Mouse (Mus musculus) heart, postnatal 0 days (tissue): ENCODE data around the gene Efna5. TPM values are rescaled to one million over a fixed set of nuclear protein-coding genes. Genes with fewer than 3 reads are reported as not detected.

ENCODE experiments used
- ATAC-seq: fragments of 200-750 bp; cut with Nextera tagmentation; 2 replicates; pipeline ENCODE4 v1.8.0; 2017; ENCODE audit warnings: low read depth, moderate number of reproducible peaks, moderate library complexity; ENCODE audit not compliant: insufficient read depth
- DNase-seq: peaks from one replicate; pipeline ENCODE4 v3.0.0-alpha.2; 2016; ENCODE audit warnings: low spot score
- H3K27ac ChIP-seq: fragments of 300-500 bp; sonication (generic); 2 replicates; pipeline ENCODE4 v1.5.1; 2014; ENCODE audit warnings: low read depth, mild to moderate bottlenecking
- H3K27me3 ChIP-seq: fragments of 300-500 bp; sonication (generic); 2 replicates; pipeline ENCODE4 v1.6.1; 2014; ENCODE audit warnings: low read length, mixed read lengths; ENCODE audit not compliant: control insufficient read depth, insufficient read depth
- H3K36me3 ChIP-seq: fragments of 300-500 bp; sonication (generic); replicated peaks from 2 replicates; pipeline ENCODE4 v1.6.1; 2014; ENCODE audit warnings: low read length, mixed read lengths; ENCODE audit not compliant: control insufficient read depth, insufficient read depth
- H3K4me1 ChIP-seq: fragments of 300-500 bp; sonication (generic); 2 replicates; pipeline ENCODE4 v1.6.1; 2014; ENCODE audit warnings: antibody characterized with exemption; ENCODE audit not compliant: control insufficient read depth, insufficient read depth
- H3K4me2 ChIP-seq: fragments of 300-500 bp; sonication (generic); 2 replicates; pipeline ENCODE4 v1.6.1; 2014; ENCODE audit warnings: low read depth, mild to moderate bottlenecking, low read length, moderate library complexity
- H3K4me3 ChIP-seq: fragments of 300-500 bp; sonication (generic); 2 replicates; pipeline ENCODE4 v1.5.1; 2014; ENCODE audit warnings: low read depth, low read length
- H3K9ac ChIP-seq: fragments of 300-500 bp; sonication (generic); replicated peaks from 2 replicates; pipeline ENCODE4 v1.6.1; 2014; ENCODE audit warnings: low read depth, low read length, mixed read lengths
- H3K9me3 ChIP-seq: fragments of 300-500 bp; sonication (generic); replicated peaks from 2 replicates; pipeline ENCODE4 v1.6.1; 2016; ENCODE audit warnings: low read length; ENCODE audit not compliant: control insufficient read depth
- CTCF ChIP-seq: IDR thresholded peaks from 2 replicates; pipeline ENCODE4 v1.5.1; 2016; ENCODE audit warnings: antibody characterized with exemption, control low read depth, low read depth
- EP300 ChIP-seq: IDR thresholded peaks from 2 replicates; pipeline ENCODE4 v1.6.1; 2016; ENCODE audit warnings: antibody characterized with exemption, low read depth
- WGBS: fragments of 180-500 bp; shearing (Covaris S2); extraction: QIAGEN DNeasy Blood & Tissue Kit; methylation state at CpG from one replicate; pipeline ENCODE4 v1.1.7; 2014; 5-methylcytosine and 5-hydroxymethylcytosine counted together
- polyA plus RNA-seq: library from polyadenylated mRNA; unstranded; fragments of >200 nt; fragmentation: Nextera tagmentation; extraction: Ambion mirVana; gene quantifications from 2 replicates; pipeline ENCODE4 v1.2.1, GENCODE M21; 2015
- total RNA-seq: library from RNA; depleted of rRNA; stranded (reverse); fragments of >200 nt; gene quantifications from 2 replicates; pipeline ENCODE4 v1.2.3, GENCODE M21; 2014; ENCODE audit warnings: low replicate concordance

Gene Efna5
- total and polyA plus RNA-seq, 2 experiments from 2014 or later, result 3.7 to 16.2 TPM

- no peaks in the 10 kb centered on the region for H3K9me3 ChIP-seq
- 68% methylated on average over 6 of the region's 6 CpGs for WGBS
- no peak overlapping the region for H3K27ac ChIP-seq
- H3K27me3 ChIP-seq, result no peaks in the 10 kb centered on the region
- DNase-seq (no peak), ATAC-seq (no peak)
- H3K4me3 ChIP-seq, result no peak overlapping the region
- H3K4me1 ChIP-seq, result no peaks in the 10 kb centered on the region
- H3K9ac ChIP-seq, result no peak overlapping the region
- TF ChIP-seq EP300 (no peak), CTCF (no peak)
- no peak overlapping the region for H3K4me2 ChIP-seq
- no peaks in the 10 kb centered on the region for H3K36me3 ChIP-seq
These were observed 323.9 kb downstream of the Efna5 start for GRCm38 (mm10) chr17:62557215-62557614.
